Mouse (Mus musculus): Measurements from ENCODE around the gene Cass4.

Gene Cass4

GRCm38 (mm10) chr2:172439843-172440639 lies 46.4 kb downstream of the Cass4 start, which contains the start of gene Rtf2:
Gene Rtf2, plus strand, starts transcription at chr2:172440556.
- DNase-seq (ENCODE audit: low read depth, low spot score), result peak; percentile 99

- no peak for DNase-seq (ENCODE audit: low read depth, low spot score)
These were observed 47.0 kb downstream of the Cass4 start for GRCm38 (mm10) chr2:172440640-172441005.

GRCm38 (mm10) chr2:172441176-172441575 lies 47.6 kb downstream of the Cass4 start:
- no peak for DNase-seq (ENCODE audit: low read depth, low spot score)

DNA sequence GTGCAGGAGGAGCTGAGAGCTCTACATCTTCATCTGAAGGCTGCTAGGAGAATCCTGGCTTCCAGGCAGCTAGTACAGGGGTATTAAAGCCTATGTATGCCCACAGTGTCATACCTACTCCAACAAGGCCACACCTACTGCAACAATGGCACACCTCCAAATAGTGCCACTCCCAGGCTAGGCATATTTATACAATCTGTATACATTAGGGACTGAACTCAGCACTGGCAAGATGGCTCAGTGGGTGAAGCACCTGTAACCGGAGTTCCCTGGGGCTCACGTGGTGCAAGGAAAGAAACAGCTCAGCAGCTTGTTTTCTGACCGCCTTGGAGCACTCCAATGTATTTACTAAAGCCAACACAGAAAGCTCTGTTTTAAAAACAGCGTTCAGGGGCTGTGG lies 52.0 kb downstream of the Cass4 start:
- DNase-seq (ENCODE audit: low read depth, low spot score), result no peak

DNA sequence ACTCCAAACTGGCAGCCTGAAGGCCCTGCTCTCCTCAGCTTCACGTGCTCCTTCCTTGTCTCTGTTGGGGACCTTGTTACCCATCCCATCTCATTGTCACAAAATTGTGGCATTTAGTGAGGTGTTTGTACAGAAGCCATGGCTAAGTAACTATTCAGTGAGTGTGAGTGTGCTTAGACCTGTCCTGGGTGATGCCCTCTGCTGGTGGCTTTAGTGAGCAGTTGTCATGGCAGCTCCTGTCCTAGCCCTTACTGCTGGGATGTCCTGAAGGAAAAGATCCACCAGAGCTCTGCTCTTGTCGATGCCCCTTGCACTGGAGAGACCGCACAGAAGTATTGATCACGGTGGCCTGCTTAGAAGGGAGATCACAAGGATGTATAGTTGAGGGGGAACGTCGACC lies 53.7 kb downstream of the Cass4 start:
- DNase-seq (ENCODE audit: low read depth, low spot score), result no peak

- DNase-seq (ENCODE audit: low read depth, low spot score), result no peak
These were observed 54.7 kb downstream of the Cass4 start for GRCm38 (mm10) chr2:172448329-172448728.

- no peak for DNase-seq (ENCODE audit: low read depth, low spot score)
These were observed 57.0 kb downstream of the Cass4 start for GRCm38 (mm10) chr2:172450640-172451039.

DNA sequence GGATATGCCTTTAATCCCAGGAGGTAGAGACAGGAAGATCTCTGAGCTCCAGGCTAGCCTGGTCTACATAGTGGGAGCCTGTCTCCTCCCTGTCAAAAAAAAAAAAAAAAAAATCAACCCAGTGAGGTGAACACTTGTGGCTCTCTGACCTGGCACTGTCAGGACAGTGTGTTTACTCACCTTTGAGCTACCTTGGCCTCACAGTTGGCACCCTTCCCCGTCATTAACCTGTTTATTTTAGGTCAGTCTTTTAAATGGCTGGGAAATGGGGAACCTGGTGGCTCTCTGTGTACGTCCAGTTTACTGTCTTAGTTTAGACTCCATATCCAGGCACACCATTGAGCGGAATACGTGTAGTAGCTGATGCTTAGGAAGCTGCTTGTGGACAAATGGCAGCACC lies 58.4 kb downstream of the Cass4 start:
- no peak for DNase-seq (ENCODE audit: low read depth, low spot score)

DNA sequence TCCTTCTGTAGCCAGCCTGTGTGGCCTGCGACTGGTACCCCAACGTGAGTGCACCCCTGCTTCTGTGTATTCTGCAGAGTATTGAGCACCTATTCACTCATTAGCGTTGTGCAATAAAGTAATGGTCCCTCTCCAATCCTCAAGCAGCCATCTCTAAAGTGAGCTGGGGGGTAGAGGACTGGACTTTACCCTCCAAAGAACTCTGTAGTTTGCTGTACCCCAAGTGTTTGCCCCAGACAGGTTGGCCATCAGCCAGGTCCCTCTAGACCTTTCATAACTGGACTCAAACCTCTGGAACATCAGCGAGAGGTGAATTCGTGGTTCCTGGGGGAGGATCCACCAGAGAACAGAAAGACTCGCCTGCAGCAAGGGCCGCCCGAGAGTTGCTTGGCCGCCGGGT lies 58.9 kb downstream of the Cass4 start:
- no peak for DNase-seq (ENCODE audit: low read depth, low spot score)

DNA sequence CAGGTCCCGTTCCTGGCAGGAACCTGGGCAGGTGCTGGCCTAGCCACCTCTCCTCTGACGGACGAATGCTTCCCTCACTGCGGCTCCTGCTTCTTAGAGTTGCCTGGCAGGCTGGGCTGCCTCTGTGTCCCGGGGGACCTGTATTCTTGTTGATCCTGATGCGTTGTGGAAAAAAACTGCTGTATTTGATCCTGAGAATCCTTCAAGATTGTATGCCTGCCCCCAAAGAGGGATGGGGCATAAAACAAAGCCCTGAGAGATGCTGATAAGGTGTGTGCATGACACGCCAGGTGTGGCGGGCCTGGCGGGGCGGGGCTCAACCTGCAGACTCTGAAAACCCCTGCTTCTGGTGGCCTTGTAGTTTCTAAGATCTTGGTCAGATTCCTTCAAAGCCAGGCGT lies 64.9 kb downstream of the Cass4 start, which contains the start of gene Gcnt7:
Gene Gcnt7, minus strand, starts transcription at position 101 of the 400 bp plus-strand sequence.
- no peak for DNase-seq (ENCODE audit: low read depth, low spot score)

GRCm38 (mm10) chr2:172460647-172461046 lies 67.1 kb downstream of the Cass4 start:
- no peak for DNase-seq (ENCODE audit: low read depth, low spot score)

DNA sequence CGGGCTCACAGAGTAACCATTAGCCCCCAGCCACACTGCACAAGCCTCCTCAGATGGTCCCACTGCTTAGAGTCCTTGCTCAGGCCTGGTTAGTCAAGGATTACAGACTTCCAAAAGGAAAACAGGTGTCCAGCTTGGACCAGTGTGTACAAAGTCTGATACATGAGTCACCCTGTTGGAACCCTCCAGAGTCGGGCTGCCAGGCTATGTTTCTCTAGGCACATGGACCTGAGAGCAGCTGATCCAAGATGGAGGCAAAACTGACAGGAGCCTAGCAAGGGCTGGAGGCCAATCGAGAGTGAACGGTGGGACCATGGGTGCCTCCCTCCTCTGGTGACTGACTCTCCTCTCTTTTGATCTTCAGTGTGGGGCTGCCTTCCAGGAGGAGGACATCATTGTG lies 69.2 kb downstream of the Cass4 start:
- no peak for DNase-seq (ENCODE audit: low read depth, low spot score)

- DNase-seq (ENCODE audit: low read depth, low spot score), result no peak
These were observed 73.0 kb downstream of the Cass4 start for GRCm38 (mm10) chr2:172466427-172467132.

- DNase-seq (ENCODE audit: low read depth, low spot score), result no peak
These were observed 73.6 kb downstream of the Cass4 start for GRCm38 (mm10) chr2:172467206-172467605.

DNA sequence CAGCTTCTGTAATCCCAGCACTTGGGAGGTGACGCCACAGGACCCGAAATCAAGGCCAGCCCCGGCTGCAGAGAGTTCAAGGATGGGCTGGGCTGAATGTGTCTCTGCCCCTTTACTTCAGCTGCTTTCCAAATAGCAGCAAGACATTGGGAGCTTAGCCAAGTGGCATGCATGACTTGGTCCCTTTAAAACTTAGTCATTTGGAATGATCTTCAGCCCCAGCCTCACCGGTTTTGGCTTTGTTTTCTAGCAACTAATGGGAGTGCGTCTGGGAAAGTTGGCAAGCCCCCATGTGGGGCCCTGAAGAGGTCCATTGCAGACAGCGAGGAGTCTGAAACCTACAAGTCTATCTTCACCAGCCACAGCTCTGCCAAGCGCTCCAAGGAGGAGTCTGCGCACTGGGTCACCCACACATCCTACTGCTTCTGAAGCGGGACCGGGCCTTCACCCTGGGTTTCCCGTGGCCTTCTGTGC lies 74.8 kb downstream of the Cass4 start:
- DNase-seq (ENCODE audit: low read depth, low spot score), result no peak

GRCm38 (mm10) chr2:172472318-172472717 lies 78.7 kb downstream of the Cass4 start, which contains the start of gene Fam209:
Gene Fam209, plus strand, starts transcription at chr2:172472520.
- DNase-seq (ENCODE audit: low read depth, low spot score), result no peak

- no peak for DNase-seq (ENCODE audit: low read depth, low spot score)
These were observed 80.0 kb downstream of the Cass4 start for GRCm38 (mm10) chr2:172473591-172473990.

GRCm38 (mm10) chr2:172474970-172475369 lies 81.4 kb downstream of the Cass4 start:
- DNase-seq (ENCODE audit: low read depth, low spot score), result no peak

DNA sequence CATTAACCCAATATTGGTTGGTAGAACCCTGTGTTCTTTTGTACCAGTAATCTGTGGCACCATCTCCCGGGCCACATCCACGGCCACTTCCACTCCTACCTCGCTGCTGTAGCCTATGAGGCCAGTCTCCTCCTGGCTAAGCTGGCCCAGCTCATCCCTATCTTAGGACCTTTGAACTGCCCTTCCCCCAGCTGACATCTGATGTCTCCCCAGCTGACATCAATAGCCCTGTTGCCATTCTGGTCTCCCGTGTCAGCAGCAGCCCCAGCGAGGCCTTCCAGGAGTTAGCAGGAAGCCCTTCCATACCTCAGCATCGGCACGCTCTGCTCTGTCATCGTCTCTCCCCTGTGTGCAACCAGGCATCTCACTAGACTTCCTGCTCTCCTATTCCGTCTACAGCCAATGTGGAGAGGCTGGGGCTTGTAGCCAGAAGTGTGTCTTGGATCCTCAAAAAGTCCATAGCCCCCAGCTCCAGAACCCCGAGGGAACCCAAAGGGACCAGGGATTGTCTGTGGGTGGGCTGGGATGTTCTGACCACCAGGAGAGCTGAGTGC lies 83.2 kb downstream of the Cass4 start:
- DNase-seq (ENCODE audit: low read depth, low spot score), result no peak

- DNase-seq (ENCODE audit: low read depth, low spot score), result no peak
These were observed 83.8 kb downstream of the Cass4 start for GRCm38 (mm10) chr2:172477350-172477749.

- peak; percentile 54 for DNase-seq (ENCODE audit: low read depth, low spot score)
These were observed 84.3 kb downstream of the Cass4 start for GRCm38 (mm10) chr2:172477860-172478259.

- no peak for DNase-seq (ENCODE audit: low read depth, low spot score)
These were observed 86.7 kb downstream of the Cass4 start for GRCm38 (mm10) chr2:172480296-172480695.

Data from embryo, embryonic 11.5 days (tissue).